Mouse (Mus musculus) heart, adult 2 months (tissue): ENCODE data around the gene Tnrc18.

ENCODE experiments used
- CTCF ChIP-seq: fragments of 200-600 bp; IDR thresholded peaks from 2 replicates; pipeline ENCODE4 v1.8.1; 2022; ENCODE audit warnings: antibody characterized with exemption, mild to moderate bottlenecking, moderate library complexity
- EP300 ChIP-seq: fragments of 200-500 bp; IDR thresholded peaks from 2 replicates; pipeline ENCODE4 v1.6.1; 2011; ENCODE audit warnings: low read depth, low read length, control low read depth; ENCODE audit not compliant: insufficient read depth
- POLR2A ChIP-seq: fragments of 200-500 bp; IDR thresholded peaks from 2 replicates; pipeline ENCODE4 v1.6.1; 2011; ENCODE audit warnings: mild to moderate bottlenecking, low read depth, low read length, control low read depth; ENCODE audit not compliant: insufficient read depth

- TF ChIP-seq EP300 (no peak), CTCF (no peak), POLR2A (no peak)
Observed at GRCm38 (mm10) chr5:142724265-142724664, 93.2 kb downstream of the Tnrc18 start.
